Mouse (Mus musculus) ZHBTc4 (cell line): Measurements from ENCODE around the gene Ezh1.
A peak's percentile ranks its signal among the peaks of the same experiment; 100 is the strongest.

Experiments
- DNase-seq: peaks from one replicate; pipeline ENCODE4 v3.0.0-alpha.2; 2011; ENCODE audit warnings: low read depth, low spot score

Ezh1 gene

DNA sequence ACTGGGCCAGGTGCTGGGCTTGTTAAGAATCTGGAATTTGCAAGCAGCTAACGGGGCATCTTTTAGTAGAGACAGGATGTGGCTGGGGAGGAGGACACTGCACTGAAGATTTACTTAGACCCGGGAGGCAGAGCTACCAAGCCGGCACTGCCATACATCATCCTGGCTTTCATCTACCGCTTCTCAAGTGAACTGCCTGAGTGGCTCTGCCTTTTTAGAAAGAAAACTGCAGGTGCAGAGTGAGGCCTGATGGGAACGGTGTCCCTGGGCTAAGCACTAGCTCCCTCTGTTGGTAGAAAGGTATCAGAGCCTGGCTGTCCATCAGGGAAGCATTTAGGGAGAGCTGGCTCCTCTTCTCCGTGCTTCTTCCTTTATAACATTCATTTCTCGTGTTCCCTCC, 25.3 kb downstream of the Ezh1 start:
- DNase-seq, result peak; percentile 76

DNA sequence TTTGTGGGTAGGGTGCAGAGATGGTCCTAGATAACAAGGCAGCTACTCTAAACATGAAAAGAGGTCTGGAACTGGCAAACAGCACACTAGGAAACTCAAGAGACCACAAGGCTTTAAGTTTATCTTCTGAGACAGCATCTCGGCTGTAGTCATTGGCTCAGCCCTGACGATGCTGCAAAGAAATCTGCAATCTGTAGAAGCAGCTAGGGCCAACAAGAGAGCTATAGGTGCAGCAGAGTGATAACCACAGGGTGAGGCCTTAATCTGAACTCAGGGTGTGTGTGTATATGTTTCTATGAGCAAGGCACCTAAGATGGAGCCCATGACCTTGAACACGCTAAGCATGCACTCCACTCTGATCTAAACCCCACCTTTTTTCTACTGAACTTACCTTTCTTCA, 26.7 kb downstream of the Ezh1 start:
- DNase-seq, result no peak

DNA sequence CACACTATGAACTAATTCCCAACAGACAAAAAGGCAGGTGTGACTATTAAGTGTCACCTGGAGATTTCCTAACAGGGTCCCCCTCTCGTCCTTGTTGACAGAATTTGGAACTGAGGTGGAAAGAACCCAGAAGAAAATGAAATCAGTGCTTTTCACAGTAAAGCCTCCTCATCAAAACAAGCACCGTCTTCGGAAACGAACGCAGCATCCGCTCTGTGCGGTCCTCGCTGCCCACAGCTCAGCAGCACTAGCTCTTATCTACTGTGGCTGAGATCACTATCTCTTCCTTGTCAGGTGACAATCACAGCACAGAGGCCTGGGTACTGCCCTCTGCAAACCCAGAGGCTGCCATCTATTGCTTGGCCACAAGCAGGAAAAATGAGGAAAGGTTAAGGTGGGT, 30.1 kb downstream of the Ezh1 start:
- DNase-seq, result no peak

DNA sequence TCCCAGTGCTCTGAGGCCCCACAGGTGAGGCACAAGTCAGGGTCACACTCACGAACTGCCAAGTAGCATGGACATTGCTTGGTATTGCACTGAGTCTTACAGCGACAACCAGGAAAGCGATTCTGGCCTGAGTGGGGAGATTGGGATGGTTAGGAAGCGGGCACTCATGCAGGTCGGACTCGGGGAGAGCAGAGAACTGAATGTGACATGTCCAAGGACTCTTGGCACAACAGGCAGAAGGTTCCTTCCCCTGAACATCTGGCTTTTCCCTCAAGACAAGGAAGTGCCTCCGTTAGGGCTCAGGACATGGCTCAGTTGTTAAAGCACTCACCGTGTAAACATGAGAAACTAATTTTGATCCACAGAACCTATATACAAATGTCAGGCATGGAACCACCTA, 30.7 kb downstream of the Ezh1 start:
- DNase-seq, result no peak

DNA sequence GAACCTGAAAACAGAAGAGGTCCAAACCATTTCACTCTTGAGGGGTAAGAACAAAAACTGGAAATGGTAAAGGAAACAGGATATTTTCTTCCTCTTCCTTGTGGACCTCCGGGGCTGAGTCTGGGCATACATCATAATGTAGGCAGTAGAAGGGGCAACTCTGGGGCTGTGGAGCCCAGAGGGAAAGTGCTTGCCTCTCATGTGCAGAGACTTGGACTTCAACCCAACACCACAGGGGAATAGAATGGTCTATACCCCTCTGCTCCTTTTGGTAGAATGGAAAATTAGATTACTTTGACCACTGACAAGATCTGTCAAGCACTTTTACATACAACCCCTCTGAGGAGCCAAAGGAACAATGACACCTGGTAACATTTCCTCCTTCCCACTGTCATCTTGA, 31.2 kb downstream of the Ezh1 start:
- no peak for DNase-seq

DNA sequence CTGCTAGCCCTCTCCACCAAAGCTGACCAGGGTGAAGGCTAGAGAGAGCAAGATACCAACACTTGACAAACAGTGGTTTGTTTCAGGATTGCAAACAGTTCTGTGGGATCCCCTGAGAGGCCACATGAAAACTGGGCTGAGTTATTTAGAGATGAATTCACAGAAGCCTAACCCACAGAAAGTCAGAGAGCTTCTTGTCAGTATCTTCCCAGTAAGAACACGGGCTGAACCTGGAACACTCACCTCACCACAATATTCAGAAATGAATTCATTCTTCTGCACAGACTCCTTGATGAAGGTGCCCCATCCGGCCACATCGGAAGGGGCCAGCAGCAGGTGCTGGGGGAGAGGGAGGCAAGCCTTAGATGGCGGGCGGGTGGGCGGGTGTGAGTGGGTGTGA, 31.6 kb downstream of the Ezh1 start:
- DNase-seq, result no peak

DNA sequence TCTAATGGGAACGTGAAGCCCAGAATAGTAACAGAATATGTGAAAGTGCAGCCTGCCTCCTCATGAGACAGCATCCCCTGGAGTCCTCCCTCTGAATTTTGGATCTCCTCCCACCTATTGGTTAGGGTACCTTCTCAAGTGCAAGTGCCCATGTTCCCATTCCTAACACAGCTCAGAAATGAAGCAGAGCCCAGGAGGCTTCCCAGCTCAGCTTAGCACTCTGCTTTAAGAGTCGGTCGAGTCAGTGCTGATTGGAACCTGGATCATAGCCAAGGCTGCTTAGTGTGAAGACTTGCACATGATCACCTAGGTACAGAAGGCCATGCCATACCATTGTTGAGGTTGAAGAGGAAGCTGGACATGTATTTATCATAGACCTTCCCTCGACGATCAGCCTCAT, 32.1 kb downstream of the Ezh1 start:
- no peak for DNase-seq

DNA sequence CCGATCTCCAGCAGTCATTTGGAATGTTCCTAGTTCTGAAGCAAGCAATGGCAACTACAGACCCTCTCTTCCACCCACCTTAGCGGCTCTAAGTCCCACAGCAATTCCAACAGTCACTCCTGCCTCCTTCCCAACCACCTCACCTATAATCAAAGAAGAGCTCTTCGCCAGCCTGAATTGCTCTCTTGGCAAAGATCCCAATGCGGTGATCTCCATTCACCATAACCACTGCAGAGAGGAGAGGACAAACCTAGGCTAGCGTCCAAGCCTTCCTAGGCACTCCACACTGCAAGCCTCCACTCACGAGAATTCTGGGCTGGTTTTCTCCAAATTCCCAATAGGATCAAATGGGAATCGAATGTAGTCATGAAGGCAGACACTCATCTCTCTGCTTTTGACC, 33.2 kb downstream of the Ezh1 start:
- DNase-seq, result no peak

DNA sequence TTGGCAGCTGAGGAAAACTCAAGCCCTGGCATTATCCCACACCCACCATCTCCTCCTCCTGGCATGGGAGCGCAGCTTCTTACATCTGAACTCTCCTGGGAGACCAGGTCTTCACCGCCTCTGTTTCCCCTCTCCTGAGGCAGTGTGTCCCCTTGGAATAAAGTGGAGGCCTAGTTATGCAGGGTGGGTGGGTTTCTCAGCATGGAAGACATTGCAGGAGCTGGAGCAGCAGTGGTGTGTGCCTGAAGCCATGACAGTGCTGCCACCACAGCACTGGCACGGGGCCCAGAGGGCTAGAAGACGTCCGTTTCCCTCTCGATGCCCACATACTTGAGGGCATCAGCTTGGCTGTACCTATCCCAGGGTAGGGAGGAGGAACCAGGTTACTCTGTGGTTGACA, 33.6 kb downstream of the Ezh1 start:
- DNase-seq, result no peak

DNA sequence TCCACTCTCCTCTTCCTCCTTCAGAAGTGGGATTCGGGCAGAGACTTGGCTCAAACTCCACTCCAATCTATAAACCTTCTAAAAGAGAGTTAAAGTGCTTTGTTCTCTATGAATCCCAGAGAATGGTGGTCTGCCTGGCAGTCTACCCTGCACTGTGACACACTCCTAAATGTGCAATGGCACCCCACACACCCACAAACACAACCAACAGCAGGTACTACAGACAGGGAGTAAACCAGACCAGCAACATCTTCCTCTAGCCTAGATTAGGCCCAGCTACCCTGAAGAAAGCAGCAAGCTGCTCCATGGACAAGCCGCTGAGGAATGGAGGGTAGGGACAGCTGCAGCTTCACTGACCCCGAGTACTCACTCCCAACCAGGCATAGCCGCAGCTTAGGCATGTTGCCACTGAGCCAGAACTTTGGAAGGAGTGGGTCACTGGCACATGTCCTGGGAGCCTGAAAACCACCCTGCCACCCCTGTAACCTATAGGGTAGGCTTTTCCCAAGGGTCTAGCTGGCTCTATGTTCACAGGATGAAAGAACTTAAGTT, 34.3 kb downstream of the Ezh1 start:
- DNase-seq, result no peak

DNA sequence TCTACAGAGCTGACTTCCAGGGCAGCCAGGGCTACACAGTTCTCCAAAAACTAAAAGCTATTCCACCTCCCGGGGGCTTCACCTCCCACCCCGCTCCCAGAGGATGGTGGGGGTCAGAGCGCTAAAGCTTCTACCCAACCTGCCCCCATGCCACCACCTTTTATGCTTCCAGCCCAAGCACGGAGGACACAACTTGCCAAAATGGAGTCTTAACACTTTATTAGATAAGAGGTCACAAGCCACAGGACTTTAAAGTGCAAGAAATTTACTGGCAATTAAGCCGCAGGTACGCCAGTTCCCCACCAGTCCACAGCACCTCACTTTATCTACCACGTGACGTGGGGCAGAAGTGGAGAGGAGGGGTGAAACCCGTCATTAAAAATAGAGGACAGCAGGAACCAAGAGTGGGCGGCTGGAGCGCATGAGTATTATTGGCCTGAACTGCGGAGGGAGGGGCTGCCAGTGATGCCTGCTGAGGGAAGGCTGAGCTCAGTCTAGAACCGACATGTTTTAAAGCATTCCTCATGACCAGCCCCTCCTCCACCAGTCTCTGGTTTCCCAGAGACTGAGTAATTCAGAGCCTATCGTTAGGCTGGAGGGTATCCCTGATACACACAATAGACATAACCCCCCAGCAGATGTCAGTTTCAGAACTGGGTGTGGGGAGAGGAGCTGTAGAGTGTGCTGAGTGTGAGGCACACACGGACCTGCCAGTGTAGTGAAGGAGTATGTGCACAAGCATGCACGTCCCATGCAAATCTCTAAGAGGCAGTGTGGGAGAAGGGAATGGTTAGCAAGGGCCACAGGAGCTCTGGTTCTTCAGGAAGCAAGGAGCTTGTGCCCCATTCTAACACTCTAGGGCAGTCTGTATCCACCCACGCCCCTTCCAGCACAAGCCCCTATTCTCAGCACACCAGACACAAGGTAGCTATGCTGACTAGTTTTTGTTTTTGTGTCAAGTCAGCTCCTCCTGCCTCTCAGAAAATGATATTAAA, 35.1 kb downstream of the Ezh1 start:
- DNase-seq, result peak; percentile 40

DNA sequence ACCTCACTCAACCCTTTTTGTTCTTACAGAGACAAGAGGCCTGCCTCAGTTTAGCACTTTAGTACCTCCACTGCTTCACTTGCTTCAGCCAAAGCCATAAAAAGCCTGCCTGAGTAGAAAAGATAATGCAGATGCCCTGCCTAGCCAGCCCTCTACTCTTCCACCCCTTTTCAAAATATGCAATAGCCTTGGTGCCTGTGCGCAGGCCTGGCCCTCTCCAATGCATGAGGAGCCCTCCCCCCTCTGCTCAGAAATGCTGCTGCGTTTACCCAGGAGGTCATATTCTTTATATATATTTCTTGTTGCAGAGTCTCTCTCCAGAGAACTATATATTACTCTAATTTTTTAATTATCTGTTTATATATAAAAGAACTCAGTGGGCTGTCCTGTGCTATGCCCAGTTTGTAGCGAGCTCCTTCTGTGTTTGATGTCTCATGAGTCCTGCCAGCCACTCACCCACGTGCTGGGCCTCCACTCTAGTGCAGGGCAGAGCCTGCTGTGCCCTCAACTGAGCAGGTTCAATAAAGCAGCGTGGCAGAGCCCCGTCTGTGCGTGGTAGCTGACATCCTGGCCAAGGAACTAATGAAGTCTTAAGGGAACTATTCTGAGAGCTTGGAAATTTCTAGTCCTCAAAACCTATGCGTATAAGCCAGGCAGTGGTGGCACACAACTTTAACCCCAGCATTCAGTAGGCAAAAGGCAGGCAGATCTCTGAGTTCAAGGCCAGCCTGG, 35.9 kb downstream of the Ezh1 start:
- no peak for DNase-seq

DNA sequence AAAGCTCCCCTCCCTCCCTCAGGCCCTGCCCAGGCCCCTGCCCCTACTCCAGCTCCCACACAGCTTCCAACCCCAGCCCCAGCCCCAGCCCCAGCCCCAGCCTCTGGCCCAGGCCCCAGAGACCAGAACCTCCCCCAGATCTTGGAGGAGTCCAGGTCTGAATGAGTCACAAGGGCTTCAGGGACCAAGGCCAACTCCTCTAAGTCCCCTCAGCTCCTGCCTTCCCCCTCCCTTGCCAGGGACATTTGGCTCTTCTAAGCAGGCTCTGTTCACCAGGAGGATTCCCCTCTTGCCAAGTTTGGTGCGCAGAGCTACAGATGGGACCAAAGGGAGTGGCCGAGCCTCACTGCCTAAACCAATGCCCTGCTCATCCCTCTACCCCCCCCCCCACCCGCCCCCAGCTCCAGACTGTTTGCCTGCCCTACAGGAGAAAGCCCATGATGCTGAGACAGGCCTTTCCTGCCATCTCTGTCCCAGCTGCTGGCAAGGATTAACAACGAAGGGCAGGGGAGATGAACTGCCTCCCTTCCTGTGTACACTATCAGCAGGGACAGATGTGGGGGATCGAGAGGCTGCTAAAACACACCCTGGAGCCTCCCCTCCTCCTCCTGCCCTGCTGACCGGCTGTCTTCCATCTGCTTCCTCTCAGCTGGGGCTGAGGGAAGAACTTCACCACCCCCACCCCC, 36.6 kb downstream of the Ezh1 start:
- DNase-seq, result no peak

DNA sequence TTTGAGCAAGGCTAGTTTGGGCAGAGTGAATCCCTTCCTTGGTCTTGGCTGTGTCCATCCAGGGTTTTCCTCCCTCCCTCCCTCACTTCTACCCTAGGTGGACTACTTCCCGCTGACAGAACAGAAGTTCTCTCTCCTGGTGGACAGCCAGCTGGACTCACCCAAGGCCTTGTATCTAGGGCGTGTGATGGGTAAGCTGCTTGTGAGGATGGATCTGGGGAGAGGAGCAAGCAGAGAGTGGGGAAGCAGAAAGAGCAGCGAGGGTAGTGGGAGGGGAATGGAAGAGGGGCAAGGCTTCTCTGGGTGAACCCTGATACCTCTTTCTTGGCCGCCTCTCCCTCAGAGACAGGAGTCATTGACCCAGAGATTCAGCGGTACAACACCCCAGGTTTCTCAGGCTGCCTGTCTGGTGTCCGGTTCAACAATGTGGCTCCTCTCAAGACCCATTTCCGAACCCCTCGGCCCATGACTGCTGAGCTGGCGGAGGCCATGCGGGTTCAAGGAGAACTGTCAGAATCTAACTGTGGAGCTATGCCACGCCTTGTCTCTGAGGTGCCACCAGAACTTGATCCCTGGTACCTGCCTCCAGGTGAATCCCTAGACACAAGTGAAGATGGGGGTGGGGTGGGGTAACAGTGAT, 38.0 kb downstream of the Ezh1 start:
- no peak for DNase-seq

DNA sequence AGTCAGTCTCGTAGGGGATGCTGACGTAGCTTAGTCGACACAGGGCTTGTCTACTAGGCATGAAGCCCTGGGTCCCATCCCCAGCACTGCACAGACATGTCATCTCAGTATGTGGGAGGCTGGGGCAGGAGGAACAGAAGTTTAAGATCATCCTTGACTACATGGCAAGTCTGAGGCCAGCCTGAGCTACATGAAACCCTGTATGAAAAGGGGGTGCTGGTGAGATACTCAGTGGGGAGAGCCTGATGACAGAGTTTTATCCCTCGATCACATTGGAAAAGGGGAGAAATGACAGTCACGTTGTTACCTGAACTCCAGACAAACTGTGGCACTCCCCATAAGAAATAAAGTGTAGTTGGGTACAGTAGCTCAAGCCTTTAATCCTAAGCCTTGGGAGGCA, 38.7 kb downstream of the Ezh1 start:
- DNase-seq, result no peak

DNA sequence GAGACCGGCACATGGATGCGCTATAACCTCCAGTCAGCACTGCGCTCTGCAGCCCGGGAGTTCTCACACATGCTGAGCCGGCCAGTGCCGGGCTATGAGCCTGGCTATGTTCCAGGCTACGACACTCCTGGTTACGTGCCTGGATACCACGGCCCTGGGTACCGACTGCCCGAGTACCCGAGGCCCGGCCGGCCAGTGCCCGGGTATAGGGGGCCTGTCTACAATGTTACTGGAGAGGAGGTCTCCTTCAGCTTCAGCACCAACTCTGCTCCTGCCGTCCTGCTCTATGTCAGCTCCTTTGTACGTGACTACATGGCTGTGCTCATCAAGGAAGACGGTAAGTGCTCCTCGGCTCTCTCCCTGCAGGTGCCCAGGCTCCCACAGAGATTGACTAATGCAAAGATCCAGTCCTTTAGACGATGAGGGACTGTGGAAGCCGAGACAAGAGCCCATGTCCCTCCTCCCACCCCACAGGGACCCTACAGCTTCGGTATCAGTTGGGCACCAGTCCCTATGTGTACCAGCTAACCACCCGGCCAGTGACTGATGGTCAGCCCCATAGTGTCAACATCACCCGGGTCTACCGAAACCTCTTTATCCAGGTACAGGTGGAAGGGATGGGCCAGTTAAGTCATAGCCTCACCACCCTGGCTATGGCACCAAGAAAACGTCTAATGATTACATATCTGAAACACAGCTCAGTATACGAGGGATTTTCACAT, 39.6 kb downstream of the Ezh1 start:
- no peak for DNase-seq

DNA sequence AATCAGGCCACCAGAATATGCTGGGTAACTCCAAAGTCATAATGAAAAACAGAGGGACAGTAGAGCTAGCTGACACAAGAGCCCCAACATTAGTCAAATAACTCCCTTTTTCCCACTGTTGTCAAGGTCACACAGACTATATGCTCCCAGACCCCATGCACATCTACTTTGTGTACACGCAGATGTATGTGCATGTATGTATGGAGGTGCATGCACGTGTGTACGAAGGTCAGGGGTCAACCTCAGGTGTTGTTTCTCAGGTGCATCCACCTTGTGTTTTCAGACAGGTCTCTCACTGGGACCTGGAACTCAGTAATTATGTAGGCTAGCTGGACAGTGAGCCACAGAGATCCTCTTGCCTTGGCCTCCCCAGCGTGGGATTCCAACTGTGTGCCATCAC, 40.8 kb downstream of the Ezh1 start:
- DNase-seq, result no peak

DNA sequence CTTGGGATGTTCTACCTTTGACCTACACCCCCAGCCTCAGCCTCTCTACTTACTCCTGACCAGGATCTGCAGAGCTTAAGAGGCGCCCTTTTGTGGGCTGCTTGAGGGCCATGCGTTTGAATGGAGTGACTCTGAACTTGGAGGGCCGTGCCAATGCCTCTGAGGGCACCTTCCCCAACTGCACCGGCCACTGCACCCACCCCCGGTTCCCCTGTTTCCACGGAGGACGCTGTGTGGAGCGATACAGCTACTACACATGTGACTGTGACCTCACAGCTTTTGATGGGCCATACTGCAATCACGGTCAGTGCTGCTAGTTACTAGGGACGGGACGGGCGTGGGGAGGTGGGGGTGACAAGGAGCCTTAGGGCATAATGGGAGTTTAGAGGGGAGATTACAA, 41.3 kb downstream of the Ezh1 start:
- DNase-seq, result no peak

DNA sequence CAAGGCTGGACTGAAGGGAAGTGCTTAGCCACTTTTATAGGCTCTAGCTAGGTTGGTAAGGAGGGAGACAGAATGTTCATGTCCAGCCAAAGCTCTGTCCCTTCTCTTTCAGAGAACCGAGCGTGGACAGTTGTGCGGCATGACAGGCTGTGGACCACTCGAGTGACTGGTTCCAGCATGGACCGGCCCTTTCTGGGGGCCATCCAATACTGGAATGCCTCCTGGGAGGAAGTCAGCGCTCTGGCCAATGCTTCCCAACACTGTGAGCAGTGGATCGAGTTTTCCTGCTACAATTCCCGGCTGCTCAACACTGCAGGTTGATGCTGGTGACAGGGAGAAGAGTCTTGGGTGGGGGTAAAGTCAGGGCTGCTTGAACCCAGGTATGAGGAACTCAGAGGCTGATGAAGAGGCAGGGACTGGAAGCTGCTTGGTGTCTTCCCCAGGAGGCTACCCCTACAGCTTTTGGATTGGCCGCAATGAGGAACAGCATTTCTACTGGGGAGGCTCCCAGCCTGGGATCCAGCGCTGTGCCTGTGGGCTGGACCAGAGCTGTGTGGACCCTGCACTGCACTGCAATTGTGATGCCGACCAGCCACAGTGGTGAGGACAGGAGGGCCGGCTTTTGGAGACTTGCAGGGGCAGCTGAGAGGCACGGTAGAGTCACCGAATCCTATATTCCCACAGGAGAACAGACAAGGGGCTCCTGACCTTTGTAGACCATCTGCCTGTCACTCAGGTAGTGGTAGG, 43.3 kb downstream of the Ezh1 start:
- no peak for DNase-seq

DNA sequence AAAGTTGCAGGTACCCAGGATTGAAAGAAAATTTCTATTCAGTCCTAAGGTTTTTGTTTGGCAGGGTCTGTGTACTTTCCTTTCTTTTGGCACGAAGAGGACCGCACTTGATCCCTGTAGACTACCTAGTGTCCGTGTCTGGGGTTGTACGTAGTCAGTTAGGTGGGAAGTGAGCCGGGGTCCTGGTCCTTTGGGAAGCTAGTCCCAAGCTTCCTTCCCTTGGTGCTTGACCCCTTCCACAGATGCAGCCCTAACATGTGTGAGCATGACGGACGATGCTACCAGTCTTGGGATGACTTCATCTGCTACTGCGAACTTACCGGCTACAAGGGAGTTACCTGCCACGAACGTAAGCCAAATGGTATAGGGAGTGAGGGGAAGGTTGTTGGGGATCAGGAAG, 44.3 kb downstream of the Ezh1 start:
- no peak for DNase-seq
